Mouse (Mus musculus) monocyte, adult 2 months (primary cell): ENCODE measurements around the gene Gm49380.
A peak's percentile ranks its signal among the peaks of the same experiment; 100 is the strongest.

Experiments used
- DNase-seq, 2 experiments: peaks; one replicate each; pipeline ENCODE4 v3.0.0; 2022; ENCODE audit warnings: low spot score in 2 of 2, low read depth in 1 of 2

Gm49380 gene

DNA sequence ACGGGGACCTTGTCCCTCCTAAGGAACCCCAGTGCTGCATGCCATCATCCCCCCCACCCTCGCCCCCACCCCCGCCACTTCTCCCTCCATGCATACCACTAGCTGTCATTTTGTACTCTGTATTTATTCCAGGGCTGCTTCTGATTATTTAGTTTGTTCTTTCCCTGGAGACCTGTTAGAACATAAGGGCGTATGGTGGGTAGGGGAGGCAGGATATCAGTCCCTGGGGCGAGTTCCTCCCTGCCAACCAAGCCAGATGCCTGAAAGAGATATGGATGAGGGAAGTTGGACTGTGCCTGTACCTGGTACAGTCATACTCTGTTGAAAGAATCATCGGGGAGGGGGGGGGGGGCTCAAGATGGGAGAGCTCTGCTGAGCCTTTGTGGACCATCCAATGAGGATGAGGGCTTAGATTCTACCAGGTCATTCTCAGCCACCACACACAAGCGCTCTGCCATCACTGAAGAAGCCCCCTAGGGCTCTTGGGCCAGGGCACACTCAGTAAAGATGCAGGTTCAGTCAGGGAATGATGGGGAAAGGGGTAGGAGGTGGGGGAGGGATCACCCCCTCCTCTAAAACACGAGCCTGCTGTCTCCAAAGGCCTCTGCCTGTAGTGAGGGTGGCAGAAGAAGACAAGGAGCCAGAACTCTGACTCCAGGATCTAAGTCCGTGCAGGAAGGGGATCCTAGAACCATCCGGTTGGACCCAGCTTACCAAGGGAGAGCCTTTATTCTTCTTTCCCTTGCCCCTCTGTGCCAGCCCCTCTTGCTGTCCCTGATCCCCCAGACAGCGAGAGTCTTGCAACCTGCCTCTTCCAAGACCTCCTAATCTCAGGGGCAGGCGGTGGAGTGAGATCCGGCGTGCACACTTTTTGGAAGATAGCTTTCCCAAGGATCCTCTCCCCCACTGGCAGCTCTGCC, 65.5 kb downstream of the Gm49380 start:
- no peak for DNase-seq

DNA sequence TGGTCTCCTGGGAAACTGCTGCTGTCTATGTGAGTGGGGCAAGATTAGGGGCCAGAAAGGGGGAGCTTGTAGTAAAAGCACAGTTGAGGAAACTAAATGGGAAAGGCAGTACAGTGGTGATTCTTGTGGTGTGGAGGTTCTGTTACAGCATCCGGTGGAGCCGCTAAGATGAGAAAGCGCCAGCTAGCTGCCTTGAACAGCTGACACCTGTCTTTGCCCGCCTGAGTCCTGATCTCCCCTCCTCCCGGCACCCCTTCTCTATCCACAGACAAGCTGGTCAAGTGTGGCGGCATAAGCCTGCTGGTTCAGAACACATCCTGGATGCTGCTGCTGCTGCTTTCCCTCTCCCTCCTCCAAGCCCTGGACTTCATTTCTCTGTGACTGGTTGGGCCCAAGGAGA, 66.2 kb downstream of the Gm49380 start:
- DNase-seq: no peak

DNA sequence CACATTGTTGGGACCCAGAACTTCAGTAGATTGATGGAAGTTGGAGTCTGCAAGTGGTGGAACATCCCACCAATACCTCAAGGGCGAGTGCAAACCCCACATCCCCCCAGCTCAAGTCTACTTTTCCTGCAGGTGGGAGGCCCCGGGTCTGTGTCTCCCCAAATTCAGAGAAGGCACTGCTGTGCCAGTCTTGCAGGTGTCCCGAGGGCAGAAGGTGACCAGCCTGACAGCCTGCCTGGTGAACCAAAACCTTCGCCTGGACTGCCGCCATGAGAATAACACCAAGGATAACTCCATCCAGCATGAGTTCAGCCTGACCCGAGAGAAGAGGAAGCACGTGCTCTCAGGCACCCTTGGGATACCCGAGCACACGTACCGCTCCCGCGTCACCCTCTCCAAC, 66.9 kb downstream of the Gm49380 start:
- no peak for DNase-seq

DNA sequence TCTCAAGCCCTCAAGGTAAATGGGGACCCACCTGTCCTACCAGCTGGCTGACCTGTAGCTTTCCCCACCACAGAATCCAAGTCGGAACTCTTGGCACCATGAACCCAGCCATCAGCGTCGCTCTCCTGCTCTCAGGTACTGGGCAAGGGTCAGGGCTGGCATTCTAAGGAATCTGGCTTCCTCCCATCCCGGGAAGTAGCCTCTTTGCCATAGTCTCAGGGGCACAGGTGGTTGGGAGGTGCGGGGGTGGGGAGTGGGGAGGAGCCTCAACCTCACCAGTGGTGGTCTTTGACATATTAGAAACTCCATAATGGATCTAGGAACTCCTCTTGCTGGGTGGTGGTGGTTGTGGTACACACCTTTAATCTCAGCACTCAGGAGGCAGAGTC, 67.4 kb downstream of the Gm49380 start:
- DNase-seq: no peak

DNA sequence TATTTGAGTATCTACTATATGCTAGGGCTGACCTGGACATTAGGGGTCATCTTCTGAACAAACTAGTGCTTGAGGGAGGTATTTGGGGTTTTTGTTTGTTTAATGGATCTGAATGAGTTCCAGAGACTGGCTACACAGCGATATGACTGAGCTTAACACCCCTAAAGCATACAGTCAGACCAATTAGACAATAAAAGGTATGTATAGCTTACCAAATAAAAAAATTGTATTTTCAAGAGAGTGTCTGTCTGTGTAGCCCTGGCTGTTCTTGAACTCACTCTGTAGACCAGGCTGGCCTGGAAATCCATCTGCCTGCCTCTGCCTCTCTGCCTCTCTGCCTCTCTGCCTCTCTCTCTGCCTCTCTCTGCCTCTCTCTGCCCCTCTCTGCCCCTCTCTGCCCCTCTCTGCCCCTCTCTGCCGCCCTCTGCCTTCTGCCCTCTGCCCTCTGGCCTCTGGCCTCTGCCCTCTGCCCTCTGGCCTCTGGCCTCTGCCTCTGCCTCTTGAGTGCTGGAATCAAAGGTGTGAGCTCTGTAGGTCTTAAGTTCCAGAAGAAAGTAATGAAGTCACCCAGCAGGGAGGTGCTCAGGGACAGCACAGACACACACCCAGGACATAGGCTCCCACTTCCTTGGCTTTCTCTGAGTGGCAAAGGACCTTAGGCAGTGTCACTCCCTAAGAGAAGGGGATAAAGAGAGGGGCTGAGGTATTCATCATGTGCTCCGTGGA, 68.0 kb downstream of the Gm49380 start:
- no peak for DNase-seq

DNA sequence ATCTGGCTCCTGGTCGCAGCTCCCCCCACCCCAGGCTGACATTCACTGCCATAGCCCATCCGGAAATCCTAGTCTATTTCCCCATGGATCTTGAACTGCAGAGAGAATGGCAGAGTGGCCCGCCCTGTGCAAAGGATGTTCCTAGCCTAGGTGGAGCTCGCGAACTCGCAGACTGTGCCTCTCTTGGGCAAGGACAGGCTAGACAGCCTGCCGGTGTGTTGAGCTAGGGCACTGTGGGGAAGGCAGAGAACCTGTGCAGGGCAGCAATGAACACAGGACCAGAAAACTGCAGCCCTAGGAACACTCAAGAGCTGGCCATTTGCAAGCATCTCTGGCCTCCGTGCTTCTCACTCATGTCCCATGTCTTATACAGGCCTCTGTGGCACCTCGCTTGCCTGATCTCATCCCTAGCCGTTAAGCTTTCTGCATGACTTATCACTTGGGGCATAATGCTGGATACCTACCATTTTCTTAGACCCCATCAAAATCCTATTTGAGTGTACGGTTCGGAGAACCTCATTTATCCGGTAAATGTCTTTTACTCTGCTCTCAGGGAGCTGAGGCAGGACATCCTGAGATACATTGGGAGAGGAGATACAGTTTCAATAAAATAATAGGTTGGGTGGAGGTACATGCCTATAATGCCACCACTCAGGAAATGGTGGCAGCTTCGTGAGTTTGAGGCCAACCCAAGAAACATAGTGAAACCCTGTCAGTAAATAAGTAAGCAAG, 68.7 kb downstream of the Gm49380 start:
- no peak for DNase-seq

DNA sequence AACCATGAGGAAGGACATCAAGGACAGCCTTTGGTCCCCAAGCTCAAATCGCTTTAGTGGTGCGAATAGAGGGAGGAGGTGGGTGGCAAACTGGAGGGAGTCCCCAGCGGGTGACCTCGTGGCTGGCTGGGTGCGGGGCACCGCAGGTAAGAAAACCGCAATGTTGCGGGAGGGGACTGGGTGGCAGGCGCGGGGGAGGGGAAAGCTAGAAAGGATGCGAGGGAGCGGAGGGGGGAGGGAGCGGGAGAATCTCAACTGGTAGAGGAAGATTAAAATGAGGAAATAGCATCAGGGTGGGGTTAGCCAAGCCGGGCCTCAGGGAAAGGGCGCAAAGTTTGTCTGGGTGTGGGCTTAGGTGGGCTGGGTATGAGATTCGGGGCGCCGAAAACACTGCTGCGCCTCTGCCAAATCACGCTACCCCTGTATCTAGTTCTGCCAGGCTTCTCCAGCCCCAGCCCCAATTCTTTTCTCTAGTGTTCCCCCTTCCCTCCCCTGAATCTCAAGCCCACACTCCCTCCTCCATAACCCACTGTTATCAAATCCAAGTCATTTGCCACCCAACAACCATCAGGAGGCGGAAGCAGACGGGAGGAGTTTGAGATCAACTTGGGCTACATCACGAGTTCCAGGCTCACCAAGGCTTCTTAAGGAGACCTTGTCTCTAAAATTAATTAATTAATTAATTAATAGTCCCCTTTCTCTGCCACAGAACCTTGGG, 69.4 kb downstream of the Gm49380 start:
- DNase-seq: peak in 1 of 2 experiments; percentile 4

DNA sequence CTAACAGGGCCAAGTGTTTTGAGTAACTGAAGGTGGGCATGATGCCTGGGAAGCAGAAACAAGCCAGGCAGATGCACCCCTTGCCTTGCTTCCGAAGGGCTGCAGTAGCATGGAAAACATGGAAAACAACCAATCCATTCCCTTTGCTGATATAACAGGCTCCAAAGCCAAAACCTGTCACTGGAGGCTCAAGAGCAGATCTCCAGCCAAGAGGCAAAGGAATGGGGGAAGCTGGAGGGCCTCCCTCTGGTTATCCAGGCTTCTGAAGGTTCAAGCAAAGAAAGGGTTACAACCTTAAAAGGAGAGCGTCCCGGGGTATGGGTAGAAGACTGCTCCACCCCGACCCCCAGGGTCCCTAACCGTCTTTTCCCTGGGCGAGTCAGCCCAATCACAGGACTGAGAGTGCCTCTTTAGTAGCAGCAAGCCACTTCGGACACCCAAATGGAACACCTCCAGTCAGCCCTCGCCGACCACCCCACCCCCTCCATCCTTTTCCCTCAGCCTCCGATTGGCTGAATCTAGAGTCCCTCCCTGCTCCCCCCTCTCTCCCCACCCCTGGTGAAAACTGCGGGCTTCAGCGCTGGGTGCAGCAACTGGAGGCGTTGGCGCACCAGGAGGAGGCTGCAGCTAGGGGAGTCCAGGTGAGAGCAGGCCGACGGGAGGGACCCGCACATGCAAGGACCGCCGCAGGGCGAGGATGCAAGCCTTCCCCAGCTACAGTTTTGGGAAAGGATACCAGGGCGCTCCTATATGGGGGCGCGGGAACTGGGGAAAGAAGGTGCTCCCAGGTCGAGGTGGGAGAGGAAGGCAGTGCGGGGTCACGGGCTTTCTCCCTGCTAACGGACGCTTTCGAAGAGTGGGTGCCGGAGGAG, 70.2 kb downstream of the Gm49380 start, which contains the start of gene Thy1:
Gene Thy1, plus strand, starts transcription at position 549 of the 872 bp plus-strand sequence.
- no peak for DNase-seq

DNA sequence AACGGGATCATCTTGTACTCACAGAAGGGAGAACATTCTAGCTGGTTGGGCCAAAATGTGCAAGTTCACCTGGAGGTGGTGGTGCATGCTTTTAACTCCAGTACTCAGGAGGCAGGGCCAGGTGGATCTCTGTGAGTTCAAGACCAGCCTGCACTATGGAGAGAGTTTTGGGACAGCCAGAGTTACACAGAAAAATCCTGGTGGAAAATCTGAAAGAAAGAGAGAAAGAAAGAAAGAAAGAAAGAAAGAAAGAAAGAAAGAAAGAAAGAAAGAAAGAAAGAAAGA, 71.0 kb downstream of the Gm49380 start:
- no peak for DNase-seq

DNA sequence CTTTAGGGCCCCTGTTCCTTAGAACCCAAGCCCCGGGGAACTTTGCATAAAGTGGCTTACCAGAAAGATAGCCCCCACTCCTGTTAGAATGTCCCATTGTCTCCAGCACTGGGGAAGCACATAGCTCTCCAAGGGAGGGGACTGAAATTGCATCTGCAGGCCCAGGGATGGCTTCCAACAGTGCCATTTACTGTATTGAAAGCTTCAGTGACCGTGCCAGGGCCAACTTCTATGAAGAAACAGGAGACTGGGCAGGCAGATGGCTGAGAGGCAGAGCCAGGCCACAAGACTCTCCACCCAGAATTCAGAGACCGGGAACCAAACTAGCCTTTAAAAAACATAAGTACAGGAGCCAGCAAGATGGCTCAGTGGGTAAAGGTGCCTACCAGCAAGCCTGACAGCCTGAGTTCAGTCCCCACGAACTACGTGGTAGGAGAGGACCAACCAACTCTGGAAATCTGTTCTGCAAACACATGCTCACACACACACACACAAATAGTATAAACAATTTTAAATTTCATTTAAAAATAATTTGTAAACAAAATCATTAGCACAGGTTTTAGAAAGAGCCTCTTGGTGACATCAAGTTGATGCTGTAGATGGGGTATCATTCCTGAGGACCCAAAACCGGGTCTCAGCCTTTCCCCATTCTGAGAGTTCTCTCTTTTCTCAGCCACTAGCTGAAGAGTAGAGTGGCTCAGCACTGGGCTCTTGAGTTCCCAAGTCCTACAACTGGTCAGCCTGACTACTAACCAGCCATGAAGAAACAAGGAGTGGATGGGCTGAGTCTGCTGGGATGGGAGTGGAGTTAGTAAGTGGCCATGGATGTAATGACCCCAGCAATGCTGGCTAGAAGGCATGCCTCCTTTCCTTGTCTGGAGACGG, 71.5 kb downstream of the Gm49380 start:
- no peak for DNase-seq

DNA sequence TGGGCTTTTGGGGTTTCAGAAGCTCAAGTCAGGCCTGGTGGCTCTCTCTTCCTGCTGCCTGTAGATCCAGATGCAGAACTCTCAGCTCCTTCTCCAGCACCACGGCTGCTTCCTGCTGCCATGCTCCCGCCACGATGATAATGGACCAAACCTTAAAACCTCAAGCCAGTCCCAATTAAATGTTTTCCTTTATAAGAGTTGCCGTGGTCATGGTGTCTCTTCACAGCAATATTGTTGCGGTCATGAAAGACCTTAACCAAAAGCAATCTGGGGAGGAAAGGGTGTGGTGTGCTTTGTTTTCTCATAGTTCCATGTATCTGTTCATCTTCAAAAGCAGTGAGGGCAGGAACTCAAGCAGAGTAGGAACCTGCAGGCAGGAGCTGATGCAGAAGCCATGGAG, 76.2 kb downstream of the Gm49380 start:
- DNase-seq: no peak

DNA sequence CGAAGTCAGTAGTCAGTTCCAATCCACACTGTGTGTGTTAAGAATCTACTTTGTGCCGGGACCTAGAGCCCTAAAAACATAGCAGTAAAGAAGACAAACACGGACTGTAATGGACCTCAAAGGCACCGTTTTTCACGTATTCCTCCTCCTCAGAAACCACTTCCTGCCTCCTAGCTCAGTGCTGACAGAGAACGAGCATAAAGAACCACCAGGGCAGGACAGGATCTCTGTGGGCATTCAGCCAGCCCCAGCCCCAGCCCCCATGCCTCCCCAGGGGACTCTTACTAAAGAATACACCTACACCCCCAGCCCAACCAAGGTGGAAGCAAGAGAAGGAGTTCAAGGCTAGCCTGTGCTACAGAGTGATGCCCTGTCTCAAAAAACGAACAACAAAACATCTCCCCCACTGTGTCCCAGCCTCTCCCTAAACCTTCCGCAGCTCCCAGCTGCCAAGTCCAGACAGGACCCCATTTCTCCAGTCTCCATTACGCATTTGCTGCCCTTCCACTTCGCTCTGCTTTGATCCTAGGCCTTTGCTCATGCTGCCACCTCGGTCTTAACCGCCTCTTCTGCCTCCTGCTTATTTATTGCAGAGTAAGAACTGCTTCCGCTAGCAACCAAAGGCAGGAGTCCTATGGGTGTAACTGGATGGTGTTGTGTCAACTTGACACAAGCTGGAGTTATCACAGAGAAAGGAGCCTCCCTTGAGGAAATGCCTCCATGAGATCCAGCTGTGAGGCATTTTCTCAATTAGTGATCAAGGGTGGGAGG, 79.2 kb downstream of the Gm49380 start:
- no peak for DNase-seq

DNA sequence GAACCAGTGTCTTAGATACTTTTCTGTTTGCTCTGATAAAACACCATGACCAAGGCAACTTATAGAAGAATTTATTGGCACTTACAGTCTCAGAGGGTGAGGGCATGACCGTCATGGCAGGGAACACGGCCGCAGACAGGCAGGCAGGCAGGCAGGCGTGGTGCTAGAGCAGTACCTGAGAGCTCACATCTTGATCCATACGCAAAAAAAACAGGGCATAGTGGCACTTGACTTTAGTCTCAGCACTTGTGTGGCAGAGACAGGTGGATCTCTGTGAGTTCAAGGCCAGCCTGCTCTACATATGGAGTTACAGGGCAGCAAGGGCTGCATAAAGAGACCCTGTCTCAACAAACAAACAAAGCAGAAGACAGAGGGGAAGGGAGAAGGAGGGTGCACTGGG, 80.0 kb downstream of the Gm49380 start:
- DNase-seq: no peak

DNA sequence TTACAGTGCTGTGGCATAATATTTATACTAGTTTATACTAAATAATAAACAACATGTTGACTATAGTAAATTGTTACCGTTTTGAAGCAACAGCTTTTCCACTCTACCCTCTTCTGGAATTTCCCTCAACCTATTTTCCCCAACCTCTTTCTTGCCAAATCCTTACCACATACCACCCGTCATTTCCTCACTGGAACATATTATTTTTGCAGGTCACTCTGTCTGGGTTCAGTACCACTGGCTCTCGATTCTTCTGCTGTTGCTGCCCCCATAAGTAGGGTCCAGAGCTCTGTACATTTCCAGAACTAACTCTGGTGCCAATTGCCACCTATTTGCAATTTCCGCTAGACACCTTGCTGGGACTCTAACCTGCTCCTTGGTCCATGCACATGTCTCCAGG, 81.4 kb downstream of the Gm49380 start:
- DNase-seq: no peak

DNA sequence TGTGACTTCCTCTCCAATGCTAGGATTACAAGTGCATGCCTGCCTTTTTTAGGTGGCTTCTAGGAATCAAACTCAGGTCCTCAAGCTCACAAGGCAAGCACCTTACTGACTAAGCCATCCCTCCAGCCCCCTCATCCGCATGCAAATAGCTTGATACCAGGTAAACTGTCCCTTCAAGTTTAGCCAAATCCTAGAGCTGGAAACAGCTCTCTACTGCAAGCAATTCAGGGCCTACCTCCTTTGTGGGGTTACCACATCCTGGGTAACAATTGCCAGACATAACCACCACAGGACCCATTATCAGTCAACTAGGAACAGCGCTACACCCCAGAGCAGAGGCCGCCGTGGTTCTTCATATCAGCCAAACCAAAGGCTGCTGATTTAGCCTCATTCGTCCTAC, 82.2 kb downstream of the Gm49380 start:
- DNase-seq: no peak

DNA sequence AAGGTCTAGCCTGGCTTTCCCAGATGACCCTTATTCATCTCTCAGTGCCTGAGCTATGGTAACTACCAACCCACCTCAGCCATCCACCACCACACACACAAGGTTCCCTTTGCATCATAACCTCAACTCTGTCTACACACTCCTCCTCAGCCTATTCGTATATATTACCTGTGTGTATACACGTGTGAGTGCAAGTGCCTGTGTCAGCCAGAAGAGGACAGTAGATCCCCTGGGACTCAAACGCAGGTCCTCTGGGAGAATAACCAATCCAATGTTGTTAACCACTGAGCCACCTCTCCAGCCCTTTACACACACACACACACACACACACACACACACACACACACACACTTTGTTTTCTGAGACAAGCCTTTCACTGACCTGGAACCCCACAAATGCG, 82.7 kb downstream of the Gm49380 start:
- DNase-seq: no peak

DNA sequence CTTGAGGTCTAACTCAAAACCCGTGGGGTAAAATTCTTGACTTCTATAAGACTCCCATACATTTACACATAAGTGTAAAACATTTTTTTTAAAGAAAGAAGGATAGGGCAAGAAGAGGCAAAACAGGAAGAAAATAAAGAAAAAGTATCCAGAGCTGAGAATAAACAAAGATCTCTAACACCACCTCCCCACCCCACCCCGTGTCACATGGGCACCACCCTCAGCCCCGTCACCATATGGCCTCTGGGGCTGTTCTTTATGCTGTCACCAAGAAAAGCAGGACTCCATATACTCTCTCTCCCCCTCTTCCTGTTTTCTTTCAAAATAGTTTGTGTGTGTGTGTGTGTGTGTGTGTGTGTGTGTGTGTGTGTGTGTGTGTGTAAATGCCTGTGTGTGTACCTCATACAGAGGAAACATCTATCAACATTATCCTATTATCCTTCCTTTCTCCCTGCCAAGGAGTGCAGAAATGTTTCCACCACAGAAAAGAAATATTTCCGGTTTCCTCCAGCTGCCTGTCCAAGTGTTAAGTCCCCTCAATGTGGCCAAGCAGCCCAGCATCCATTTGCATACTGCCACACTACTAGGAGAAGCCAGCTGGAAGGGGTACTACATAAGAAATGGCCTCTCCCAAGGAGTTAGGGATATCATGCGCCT, 83.6 kb downstream of the Gm49380 start:
- no peak for DNase-seq

DNA sequence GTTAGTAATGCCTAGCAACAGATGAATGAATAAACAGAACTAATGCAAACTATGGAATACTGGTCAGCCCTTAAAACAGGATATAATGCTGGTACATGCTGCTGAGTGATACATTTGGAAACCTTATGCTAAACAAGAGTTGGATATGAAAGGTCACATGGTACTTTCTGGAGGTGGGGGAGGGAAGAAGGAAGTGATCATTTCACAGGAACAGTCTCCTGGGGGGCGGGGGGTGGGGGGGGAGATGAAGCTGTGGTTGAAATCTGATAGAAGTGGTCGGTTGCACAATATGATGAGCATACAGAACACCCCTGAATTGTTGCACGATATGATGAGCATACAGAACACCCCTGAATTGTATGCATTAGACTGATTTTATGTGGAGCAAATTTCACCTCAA, 89.2 kb downstream of the Gm49380 start:
- no peak for DNase-seq
